Mouse (Mus musculus): ENCODE data around the gene Erbb3.

Erbb3 gene

GRCm38 (mm10) chr10:128612433-128613153 lies 23.1 kb upstream of the Erbb3 start:
- peak; percentile 91 for DNase-seq (ENCODE audit: low read depth)

DNA sequence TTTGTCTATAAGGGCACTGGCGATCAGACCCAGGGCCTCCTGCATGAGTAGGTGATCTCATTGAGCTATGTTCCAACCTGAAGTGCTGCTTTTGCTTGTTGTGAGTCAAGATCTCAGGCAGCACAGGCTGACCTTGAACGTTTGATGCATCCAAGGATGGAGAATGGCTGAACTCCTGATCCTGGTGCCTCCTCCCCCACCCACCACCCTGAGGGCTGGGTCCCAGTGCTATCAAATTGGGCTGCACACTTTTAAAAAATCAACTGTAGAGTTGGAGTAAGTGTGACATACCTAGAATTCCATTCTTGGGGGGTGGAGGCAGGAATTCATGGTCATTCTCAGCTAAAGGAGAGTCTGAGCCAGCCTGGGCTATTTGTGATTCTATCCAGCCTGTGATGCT lies 17.0 kb upstream of the Erbb3 start:
- no peak for DNase-seq (ENCODE audit: low read depth)

DNA sequence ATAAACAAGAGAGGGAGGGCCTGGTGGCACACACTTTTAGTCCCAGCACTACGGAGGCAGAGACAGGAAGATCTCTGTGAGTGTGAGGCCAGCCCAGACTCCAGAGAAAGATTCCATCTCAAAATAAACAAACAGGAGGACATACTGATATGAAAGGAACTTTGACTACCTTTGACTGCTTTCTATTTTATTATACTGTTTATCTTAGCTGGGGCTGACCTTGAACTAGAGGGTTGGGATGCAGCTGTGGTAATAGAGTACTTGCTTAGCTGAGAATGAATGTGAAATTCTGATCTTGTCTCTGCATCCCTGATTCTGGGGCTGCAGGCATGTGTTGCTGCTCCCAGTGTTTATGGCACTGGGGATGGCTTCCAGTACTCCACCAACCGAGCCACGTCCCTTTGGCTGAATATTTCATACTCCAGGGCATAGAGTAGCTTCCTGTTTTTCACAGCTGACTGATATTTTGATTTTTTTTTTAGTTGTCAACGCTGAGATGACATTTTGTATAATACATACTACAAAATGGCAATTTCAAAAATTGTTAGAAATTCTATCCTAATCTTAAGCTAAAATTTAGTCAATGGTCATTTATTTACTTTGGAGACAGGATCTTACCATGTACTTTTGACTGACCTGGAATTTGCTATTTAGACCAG lies 13.1 kb upstream of the Erbb3 start:
- DNase-seq (ENCODE audit: low read depth): no peak

GRCm38 (mm10) chr10:128601499-128601898 lies 12.0 kb upstream of the Erbb3 start:
- DNase-seq (ENCODE audit: low read depth): no peak

DNA sequence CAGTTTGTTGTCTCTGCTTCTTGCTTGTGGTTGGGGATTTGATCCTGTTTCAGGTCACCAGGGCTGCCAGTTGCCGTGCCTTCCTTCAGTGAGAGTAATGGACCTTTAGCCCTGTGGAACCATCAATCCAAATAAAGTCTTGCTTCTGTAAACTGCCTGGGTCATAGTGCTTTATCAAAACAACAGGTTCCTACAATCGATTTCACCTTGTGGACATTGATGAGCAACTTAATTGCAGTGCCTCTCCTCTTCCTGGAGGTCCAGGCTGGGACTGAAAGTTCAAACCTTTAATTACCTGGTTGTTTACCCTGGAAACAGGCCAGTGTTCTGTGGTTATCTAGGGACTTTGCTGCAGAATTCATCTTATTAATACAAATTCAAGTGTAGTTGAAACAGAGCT lies 9.0 kb upstream of the Erbb3 start:
- no peak for DNase-seq (ENCODE audit: low read depth)

DNA sequence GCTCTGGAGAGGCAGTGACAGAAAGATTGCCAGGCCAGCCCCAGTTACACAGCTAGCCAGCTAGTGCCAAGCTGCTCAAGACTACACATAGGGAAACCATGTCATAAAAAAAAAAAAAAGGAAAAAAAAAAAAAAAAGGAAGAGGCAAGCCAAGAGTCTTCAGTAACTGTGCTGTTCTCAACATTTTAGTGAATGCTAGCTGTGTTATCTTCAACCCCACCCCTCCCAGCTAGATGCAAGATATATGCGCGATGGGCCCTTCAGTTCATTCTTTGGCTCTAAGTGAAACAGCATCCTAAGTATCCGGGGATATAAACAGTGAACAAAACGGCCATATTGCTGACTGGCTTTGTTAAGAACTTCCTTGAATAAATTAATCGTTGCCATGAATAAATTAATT lies 3.3 kb upstream of the Erbb3 start:
- DNase-seq (ENCODE audit: low read depth): no peak

DNA sequence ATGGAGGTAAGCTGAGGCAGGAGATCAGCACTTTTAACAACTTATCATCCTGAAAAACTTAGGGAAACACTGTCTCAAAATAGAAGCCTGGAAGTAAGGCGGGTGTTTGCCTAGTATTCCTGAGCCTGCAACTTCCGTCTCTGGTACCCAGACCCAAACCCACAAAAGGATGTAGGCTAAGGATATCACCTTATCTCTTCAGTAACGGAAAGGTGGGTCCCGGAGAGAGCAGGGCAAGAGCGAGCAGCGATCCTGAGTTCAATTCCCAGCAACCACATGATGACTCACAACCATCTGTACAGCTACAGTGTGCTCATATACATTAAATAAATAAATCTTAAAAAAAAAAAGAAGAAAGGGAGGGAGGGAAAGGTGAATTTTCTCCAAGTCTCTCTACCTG lies 2.0 kb upstream of the Erbb3 start:
- DNase-seq (ENCODE audit: low read depth): no peak

GRCm38 (mm10) chr10:128590193-128590690 lies 790 bp upstream of the Erbb3 start:
- peak; percentile 55 for DNase-seq (ENCODE audit: low read depth)

DNA sequence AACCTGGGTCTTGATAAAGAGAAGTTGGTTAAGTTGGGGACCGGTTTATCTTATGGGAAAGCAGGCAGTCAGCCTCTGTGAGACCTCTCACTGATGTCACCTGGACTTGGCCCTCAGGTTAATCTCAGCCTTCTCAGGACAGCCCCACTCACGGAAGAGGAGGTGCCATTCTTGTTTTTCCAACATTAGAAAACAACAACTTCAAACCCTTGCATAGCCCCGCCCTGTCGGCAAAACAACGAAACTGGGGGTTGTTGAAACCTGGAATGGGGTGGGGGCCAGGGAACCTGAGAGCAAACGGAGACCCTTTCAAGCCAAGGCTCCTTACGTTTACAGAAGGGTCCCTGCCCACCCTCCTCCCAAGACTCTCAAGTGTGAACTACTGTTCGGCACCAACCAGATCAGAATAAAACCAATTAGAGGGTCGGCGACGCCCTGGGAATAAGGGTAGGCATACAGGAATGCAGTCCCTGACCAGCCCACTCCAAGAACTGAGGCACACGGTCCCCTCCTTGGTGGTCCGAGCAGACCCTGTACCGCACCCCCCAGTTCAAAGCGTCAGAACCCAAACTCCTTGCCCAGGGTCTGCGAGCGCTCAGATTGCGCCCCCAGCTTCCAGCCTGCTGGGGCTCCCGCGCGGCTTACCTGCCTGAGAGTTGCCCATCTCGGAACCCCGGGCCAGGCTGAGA lies 533 bp downstream of the Erbb3 start:
- DNase-seq (ENCODE audit: low read depth): no peak

GRCm38 (mm10) chr10:128588136-128588535 lies 1.3 kb downstream of the Erbb3 start:
- DNase-seq (ENCODE audit: low read depth): no peak

- no peak for DNase-seq (ENCODE audit: low read depth)
Observed at GRCm38 (mm10) chr10:128587697-128588096, 1.8 kb downstream of the Erbb3 start.

DNA sequence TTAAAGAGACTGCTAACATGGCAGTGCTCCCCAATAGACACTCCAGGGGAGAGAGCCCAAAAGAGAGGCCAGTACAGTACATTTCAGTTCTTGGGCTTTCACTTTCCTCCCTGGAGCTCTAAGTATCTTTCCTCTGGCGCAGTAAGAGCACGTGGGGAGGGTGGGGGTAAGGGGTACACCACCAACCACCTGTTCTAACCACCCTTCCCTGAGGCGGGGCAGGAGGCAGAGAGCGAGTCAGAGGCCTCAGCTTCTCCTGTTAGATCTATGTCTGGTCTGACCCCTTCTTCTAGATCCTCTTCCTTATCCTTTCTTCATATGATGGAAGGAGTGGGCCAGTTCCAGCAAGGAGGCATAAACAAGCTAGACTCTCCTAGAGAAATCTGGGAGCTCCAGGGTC lies 2.3 kb downstream of the Erbb3 start:
- no peak for DNase-seq (ENCODE audit: low read depth)

DNA sequence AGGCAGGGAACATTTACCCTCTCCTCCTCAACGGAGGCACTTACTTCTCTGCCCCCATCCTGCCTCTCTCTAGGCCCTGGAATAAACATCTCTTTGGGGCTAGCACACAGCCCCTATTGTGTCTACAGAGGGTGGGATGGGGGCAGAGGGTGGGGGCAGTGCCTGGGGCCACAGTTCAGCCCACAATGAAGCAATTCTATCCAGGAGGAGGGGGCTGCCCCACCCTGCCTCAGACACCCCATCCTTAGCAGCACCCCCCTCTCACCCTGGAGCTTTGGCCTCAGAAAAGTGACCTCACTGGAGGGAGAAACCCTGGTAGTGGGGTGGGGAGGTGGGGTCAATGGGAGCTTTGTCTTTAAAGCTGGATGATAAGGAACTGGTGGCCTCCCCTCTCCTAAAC lies 2.9 kb downstream of the Erbb3 start:
- DNase-seq (ENCODE audit: low read depth): no peak

- no peak for DNase-seq (ENCODE audit: low read depth)
Observed at GRCm38 (mm10) chr10:128584386-128584785, 5.1 kb downstream of the Erbb3 start.

GRCm38 (mm10) chr10:128583644-128584043 lies 5.8 kb downstream of the Erbb3 start:
- no peak for DNase-seq (ENCODE audit: low read depth)

GRCm38 (mm10) chr10:128579731-128580130 lies 9.7 kb downstream of the Erbb3 start:
- no peak for DNase-seq (ENCODE audit: low read depth)

DNA sequence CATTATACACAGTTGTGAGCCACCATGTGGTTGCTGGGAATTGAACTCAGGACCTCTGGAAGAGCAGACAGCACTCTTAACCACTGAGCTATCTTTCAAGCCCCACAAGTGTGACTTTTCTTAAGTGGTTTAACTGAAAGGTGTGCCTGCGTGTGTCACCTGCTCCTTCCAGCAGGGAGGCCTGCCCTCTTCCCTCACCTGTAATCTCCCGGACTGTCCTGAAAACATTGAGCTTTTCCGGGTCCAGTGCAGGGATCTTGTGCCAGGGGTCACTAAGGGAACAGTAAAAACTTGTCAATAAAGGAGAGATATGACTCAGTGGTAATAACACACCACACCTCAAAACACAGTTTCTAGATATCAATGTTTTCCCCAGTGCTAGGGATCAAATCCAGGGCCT lies 10.2 kb downstream of the Erbb3 start:
- DNase-seq (ENCODE audit: low read depth): no peak

GRCm38 (mm10) chr10:128578330-128578729 lies 11.1 kb downstream of the Erbb3 start:
- no peak for DNase-seq (ENCODE audit: low read depth)

DNA sequence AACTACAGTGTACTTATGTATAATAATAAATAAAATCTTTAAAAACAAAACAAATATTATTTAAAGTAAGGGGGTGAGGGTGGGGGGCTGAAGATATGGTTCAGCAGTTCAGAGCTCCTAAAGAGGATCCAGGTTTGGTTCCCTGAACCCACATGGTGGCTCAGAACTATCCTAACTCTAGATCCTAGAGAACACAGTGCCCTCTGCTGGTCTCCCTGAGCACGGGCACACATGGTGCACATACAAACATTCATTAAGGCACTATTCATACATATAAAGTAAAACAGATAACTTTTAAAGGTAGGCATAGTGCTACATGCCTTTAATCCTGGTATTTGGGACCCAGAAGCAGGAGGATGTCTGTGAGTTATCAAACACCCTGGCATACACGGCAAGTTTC lies 14.4 kb downstream of the Erbb3 start:
- no peak for DNase-seq (ENCODE audit: low read depth)

GRCm38 (mm10) chr10:128565788-128566531 lies 23.5 kb downstream of the Erbb3 start, which contains the start of gene Pa2g4:
Pa2g4 (minus strand) TSS chr10:128565987.
- DNase-seq (ENCODE audit: low read depth): peak; percentile 93

GRCm38 (mm10) chr10:128565206-128565787 lies 24.2 kb downstream of the Erbb3 start:
- peak; percentile 44 for DNase-seq (ENCODE audit: low read depth)

DNA sequence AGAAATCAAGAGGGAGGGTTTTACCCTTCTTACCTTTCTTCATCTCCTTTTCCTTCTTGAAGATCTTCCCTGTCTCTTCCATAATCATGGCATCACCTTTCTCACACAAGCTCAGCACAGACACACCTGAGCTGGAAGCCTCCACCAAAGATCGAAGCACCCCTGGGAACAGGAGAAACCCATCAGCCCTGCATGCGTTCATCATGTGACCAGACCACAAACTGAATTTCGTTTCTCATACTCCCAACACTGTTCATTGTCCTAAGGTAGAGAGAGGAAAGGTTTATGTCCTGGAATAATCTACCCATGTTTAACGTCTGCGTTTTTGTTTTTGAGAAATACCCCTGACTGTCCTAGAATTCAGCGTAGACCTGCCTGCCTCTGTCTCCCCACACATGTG lies 25.9 kb downstream of the Erbb3 start:
- no peak for DNase-seq (ENCODE audit: low read depth)
